Mouse (Mus musculus): ENCODE results near the gene Syncrip.

DNA sequence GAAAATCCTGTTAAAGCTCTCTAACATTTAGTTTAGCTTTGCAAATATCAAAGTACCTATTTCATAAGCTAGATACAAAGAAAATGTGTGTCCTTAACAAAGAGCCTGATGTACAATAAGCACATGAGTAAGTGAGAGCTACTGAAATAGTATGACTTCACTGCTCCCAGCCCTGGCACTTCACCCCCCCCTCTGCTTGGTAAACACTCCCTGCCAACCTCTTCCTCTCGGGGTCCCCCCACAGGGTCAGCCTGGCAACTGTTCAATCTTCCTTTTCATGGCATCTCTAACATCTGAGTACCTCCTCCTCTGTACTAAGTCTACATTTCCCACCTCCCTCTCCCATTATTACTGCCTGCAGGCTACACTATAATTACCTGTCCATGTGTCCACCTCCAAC, 65.6 kb downstream of the Syncrip start:
- TF ChIP-seq CTCF (IDR thresholded peaks at IDR 0.05; ENCODE audit: borderline replicate concordance, control insufficient read depth, extremely low read depth, insufficient read depth, low read length, poor library complexity) (no peak), POLR2A (IDR thresholded peaks at IDR 0.05; ENCODE audit: control insufficient read depth, extremely low read depth, insufficient read depth, low read length, poor library complexity) (no peak)
